Mouse (Mus musculus): ENCODE measurements around the gene Spi1. TPM values are rescaled to one million over a fixed set of nuclear protein-coding genes. Genes with fewer than 3 reads are reported as not detected.

The Spi1 gene
- polyA plus RNA-seq, 1 experiment from 2014 or later, result 2.8 TPM

DNA sequence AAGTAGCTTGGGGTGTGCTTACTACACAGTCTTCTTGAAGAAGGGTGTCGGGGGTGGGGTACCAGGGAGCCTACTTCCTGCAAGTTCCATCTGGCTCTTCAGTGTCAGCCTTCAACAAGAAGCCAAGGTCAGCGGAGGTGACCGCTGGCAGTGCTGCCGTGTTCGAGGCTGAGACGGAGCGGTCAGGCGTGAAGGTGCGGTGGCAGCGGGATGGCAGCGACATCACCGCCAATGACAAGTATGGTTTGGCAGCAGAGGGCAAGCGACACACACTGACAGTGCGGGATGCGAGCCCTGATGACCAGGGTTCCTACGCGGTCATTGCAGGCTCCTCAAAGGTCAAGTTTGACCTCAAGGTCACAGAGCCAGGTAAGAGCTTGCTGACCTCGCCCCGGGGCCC lies 36.9 kb downstream of the Spi1 start:
- H3K36me3 ChIP-seq (ENCODE audit: poor library complexity, severe bottlenecking), result no peaks in the 10 kb centered on the region
- H3K9me3 ChIP-seq (replicated peaks), result no peaks in the 10 kb centered on the region
- H3K9ac ChIP-seq, result no peak overlapping the region
- H3K27me3 ChIP-seq, result peaks cover 17% of the 10 kb centered on the region; the same call in 1 of the 2 replicates
- H3K27ac ChIP-seq, result no peak overlapping the region
- WGBS, result 92% methylated on average over 19 of the region's 19 CpGs
- no peak overlapping the region for H3K4me2 ChIP-seq
- H3K4me3 ChIP-seq, result no peak overlapping the region
- ATAC-seq, result no peak
- H3K4me1 ChIP-seq, result peaks cover 7% of the 10 kb centered on the region; the same call in 1 of the 2 replicates

DNA sequence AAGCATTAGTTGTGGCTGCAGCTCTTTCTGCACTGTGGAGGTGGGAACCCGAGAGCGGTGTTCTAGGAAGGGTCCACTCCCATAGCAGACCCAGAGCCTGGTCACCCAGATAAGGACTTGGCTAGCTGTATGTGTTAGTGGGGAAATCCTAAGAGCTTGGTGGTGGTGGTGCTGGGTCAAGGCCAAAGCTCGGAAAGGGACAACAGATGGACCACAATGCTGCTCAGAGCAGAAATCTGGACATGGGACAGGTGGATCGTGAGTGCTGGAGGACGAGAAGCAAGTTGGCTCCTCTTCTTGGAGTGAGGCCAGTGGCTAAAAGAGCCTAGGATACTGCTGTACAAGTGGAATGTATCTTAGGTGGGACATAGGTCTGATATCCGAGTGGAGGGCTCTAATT lies 37.4 kb downstream of the Spi1 start:
- WGBS, result 88% methylated on average over 6 of the region's 6 CpGs
- Histone ChIP-seq H3K4me2 (no peak overlapping the region), H3K27me3 (peaks cover 17% of the 10 kb centered on the region; the same call in 1 of the 2 replicates), H3K36me3 (ENCODE audit: poor library complexity, severe bottlenecking) (no peaks in the 10 kb centered on the region), H3K9ac (no peak overlapping the region), H3K27ac (no peak overlapping the region), H3K4me1 (peaks cover 7% of the 10 kb centered on the region; the same call in 1 of the 2 replicates), H3K9me3 (replicated peaks) (no peaks in the 10 kb centered on the region), H3K4me3 (no peak overlapping the region)
- no peak for ATAC-seq

- Histone ChIP-seq H3K9me3 (replicated peaks) (no peaks in the 10 kb centered on the region), H3K27ac (no peak overlapping the region), H3K4me1 (peaks cover 3% of the 10 kb centered on the region; the same call in 1 of the 2 replicates), H3K27me3 (peaks cover 15% of the 10 kb centered on the region; the same call in 1 of the 2 replicates), H3K36me3 (ENCODE audit: poor library complexity, severe bottlenecking) (no peaks in the 10 kb centered on the region), H3K4me3 (no peak overlapping the region), H3K4me2 (no peak overlapping the region), H3K9ac (no peak overlapping the region)
- WGBS, result 77% methylated on average over 6 of the region's 6 CpGs
- ATAC-seq, result no peak
Measured at GRCm38 (mm10) chr2:91120261-91120671, 38.1 kb downstream of the Spi1 start.

GRCm38 (mm10) chr2:91121011-91121410 lies 38.8 kb downstream of the Spi1 start:
- no peak for ATAC-seq
- H3K9me3 ChIP-seq (replicated peaks), result no peaks in the 10 kb centered on the region
- H3K9ac ChIP-seq, result no peak overlapping the region
- H3K27me3 ChIP-seq, result peaks cover 9% of the 10 kb centered on the region; the same call in 1 of the 2 replicates
- H3K36me3 ChIP-seq (ENCODE audit: poor library complexity, severe bottlenecking), result no peaks in the 10 kb centered on the region
- no peak overlapping the region for H3K4me2 ChIP-seq
- no peak overlapping the region for H3K4me3 ChIP-seq
- no peaks in the 10 kb centered on the region for H3K4me1 ChIP-seq
- WGBS, result 91% methylated on average over 6 of the region's 6 CpGs
- no peak overlapping the region for H3K27ac ChIP-seq

GRCm38 (mm10) chr2:91121497-91121896 lies 39.3 kb downstream of the Spi1 start:
- H3K36me3 ChIP-seq (ENCODE audit: poor library complexity, severe bottlenecking), result no peaks in the 10 kb centered on the region
- WGBS, result 69% methylated on average over 8 of the region's 8 CpGs
- H3K4me3 ChIP-seq, result no peak overlapping the region
- no peaks in the 10 kb centered on the region for H3K4me1 ChIP-seq
- H3K27me3 ChIP-seq, result 0 out of 2 replicates have a peak, but pooled peaks cover 7% of the 10 kb centered on the region
- H3K27ac ChIP-seq, result no peak overlapping the region
- no peak overlapping the region for H3K9ac ChIP-seq
- no peak overlapping the region for H3K4me2 ChIP-seq
- ATAC-seq, result no peak
- H3K9me3 ChIP-seq (replicated peaks), result no peaks in the 10 kb centered on the region

GRCm38 (mm10) chr2:91123521-91123920 lies 41.3 kb downstream of the Spi1 start:
- Histone ChIP-seq H3K9me3 (replicated peaks) (no peaks in the 10 kb centered on the region), H3K27me3 (0 out of 2 replicates have a peak, but pooled peaks cover 4% of the 10 kb centered on the region), H3K4me1 (no peaks in the 10 kb centered on the region), H3K4me2 (no peak overlapping the region), H3K36me3 (ENCODE audit: poor library complexity, severe bottlenecking) (no peaks in the 10 kb centered on the region), H3K4me3 (no peak overlapping the region), H3K27ac (no peak overlapping the region), H3K9ac (no peak overlapping the region)
- WGBS, result 82% methylated on average over 6 of the region's 6 CpGs
- no peak for ATAC-seq

GRCm38 (mm10) chr2:91125101-91125500 lies 42.9 kb downstream of the Spi1 start:
- no peaks in the 10 kb centered on the region for H3K4me1 ChIP-seq
- H3K4me2 ChIP-seq, result no peak overlapping the region
- 88% methylated on average over 10 of the region's 10 CpGs for WGBS
- no peaks in the 10 kb centered on the region for H3K9me3 ChIP-seq (replicated peaks)
- no peak overlapping the region for H3K9ac ChIP-seq
- ATAC-seq, result no peak
- H3K27ac ChIP-seq, result no peak overlapping the region
- no peak overlapping the region for H3K4me3 ChIP-seq
- no peaks in the 10 kb centered on the region for H3K36me3 ChIP-seq (ENCODE audit: poor library complexity, severe bottlenecking)
- 0 out of 2 replicates have a peak, but pooled peaks cover 3% of the 10 kb centered on the region for H3K27me3 ChIP-seq

DNA sequence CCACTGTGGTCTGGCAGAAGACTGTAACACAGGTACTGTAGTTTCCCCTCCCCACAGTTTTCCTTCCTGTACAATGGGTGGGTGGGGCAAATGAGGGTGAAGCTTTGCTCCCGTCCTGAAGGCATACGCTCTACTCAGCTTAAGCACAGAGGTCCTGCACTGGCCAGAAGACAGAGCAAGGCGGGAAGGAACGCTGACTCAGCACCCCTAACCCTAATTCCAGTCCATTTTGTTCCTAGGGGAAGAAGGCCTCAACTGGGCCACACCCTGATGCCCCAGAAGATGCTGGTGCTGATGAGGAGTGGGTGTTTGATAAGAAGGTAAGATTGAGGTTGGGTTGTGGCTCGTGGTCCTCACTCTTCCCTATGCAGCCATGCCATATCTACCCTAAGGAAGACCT lies 46.6 kb downstream of the Spi1 start:
- Histone ChIP-seq H3K27ac (no peak overlapping the region), H3K4me3 (no peak overlapping the region), H3K27me3 (no peaks in the 10 kb centered on the region), H3K4me2 (no peak overlapping the region), H3K4me1 (no peaks in the 10 kb centered on the region), H3K36me3 (ENCODE audit: poor library complexity, severe bottlenecking) (no peaks in the 10 kb centered on the region), H3K9ac (no peak overlapping the region), H3K9me3 (replicated peaks) (no peaks in the 10 kb centered on the region)
- 79% methylated on average over 5 of the region's 5 CpGs for WGBS
- ATAC-seq, result no peak

- 93% methylated on average over 6 of the region's 6 CpGs for WGBS
- Histone ChIP-seq H3K4me1 (no peaks in the 10 kb centered on the region), H3K4me3 (no peak overlapping the region), H3K4me2 (no peak overlapping the region), H3K9me3 (replicated peaks) (no peaks in the 10 kb centered on the region), H3K36me3 (ENCODE audit: poor library complexity, severe bottlenecking) (no peaks in the 10 kb centered on the region), H3K27ac (no peak overlapping the region), H3K9ac (no peak overlapping the region), H3K27me3 (no peaks in the 10 kb centered on the region)
- ATAC-seq, result no peak
Measured at GRCm38 (mm10) chr2:91130126-91130525, 47.9 kb downstream of the Spi1 start.

DNA sequence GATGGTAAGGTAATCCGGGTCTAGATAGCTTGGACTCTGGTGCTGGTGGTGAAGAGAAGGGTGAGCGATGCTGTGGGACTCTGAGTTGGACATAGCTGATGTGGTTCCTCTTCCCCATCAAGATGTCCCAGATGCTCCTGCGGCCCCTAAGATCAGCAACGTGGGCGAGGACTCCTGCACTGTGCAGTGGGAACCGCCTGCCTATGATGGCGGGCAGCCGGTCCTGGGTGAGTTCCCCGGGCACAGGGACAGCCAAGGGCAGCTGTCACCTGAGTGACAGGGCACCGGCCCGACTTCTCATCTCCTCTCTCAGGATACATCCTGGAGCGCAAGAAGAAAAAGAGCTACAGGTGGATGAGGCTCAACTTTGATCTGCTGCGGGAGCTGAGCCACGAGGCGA lies 49.1 kb downstream of the Spi1 start:
- no peaks in the 10 kb centered on the region for H3K4me1 ChIP-seq
- H3K4me2 ChIP-seq, result no peak overlapping the region
- H3K9ac ChIP-seq, result no peak overlapping the region
- ATAC-seq, result no peak
- H3K27ac ChIP-seq, result no peak overlapping the region
- no peak overlapping the region for H3K4me3 ChIP-seq
- H3K9me3 ChIP-seq (replicated peaks), result no peaks in the 10 kb centered on the region
- peaks cover 2% of the 10 kb centered on the region; the same call in 1 of the 2 replicates for H3K36me3 ChIP-seq (ENCODE audit: poor library complexity, severe bottlenecking)
- 93% methylated on average over 15 of the region's 15 CpGs for WGBS
- H3K27me3 ChIP-seq, result no peaks in the 10 kb centered on the region

- Histone ChIP-seq H3K9me3 (replicated peaks) (no peaks in the 10 kb centered on the region), H3K9ac (no peak overlapping the region), H3K4me2 (no peak overlapping the region), H3K4me3 (no peak overlapping the region), H3K4me1 (no peaks in the 10 kb centered on the region), H3K27ac (no peak overlapping the region), H3K27me3 (no peaks in the 10 kb centered on the region), H3K36me3 (ENCODE audit: poor library complexity, severe bottlenecking) (peaks cover 10% of the 10 kb centered on the region)
- 88% methylated on average over 3 of the region's 3 CpGs for WGBS
- no peak for ATAC-seq
Measured at GRCm38 (mm10) chr2:91132035-91132434, 49.8 kb downstream of the Spi1 start.

DNA sequence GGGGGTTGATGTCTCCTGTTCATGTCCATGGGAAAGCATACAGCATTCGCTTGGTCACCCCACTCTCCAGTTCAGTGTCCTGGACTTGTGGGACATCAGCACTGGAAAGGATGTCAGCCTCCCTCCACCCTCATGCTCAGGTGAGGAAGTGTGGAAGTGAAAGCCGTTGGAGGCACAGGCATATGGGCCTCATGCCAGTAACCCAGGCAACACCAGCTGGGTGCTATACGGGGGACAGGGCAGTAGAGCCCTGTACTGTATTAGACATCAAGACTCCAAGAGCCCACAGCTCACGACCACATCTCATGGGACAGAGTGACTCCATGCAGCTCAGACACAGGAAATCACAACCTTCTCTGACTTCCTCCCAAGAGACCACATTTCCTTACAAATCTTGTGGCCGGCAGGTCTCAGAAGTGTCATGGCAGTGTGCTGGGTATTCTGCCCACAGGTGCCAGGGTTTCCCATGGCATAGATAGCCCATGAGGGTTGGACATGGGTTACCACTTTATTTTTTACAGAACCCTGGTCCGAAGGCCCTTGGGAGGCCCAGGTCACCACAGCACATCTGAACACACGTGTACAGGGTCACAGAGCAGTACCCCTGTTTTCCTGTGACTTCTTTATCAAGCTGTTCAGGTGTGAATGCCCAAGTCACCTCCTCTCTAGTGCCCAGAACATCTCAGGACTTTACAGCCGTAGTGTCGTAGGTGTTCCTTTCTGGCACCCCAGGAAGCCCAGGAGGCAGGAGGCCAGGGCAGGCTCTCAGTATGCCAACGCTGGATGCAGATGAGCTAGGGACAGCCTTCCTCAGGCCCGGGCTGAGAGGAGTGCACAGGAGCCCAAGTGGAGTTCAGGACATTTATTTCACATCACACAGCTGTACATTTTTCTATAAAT lies 54.6 kb downstream of the Spi1 start:
- no peak overlapping the region for H3K4me2 ChIP-seq
- 90% methylated on average over 11 of the region's 11 CpGs for WGBS
- no peak overlapping the region for H3K27ac ChIP-seq
- H3K27me3 ChIP-seq, result no peaks in the 10 kb centered on the region
- no peak for ATAC-seq
- peaks cover 56% of the 10 kb centered on the region for H3K36me3 ChIP-seq (ENCODE audit: poor library complexity, severe bottlenecking)
- H3K9me3 ChIP-seq (replicated peaks), result no peaks in the 10 kb centered on the region
- H3K4me3 ChIP-seq, result no peak overlapping the region
- H3K9ac ChIP-seq, result no peak overlapping the region
- no peaks in the 10 kb centered on the region for H3K4me1 ChIP-seq
